Mouse (Mus musculus) frontal cortex, postnatal 10 days (tissue): ENCODE results near the gene Msi2.

ENCODE experiments used
- DNase-seq, 2 experiments: peaks; one replicate each; pipeline ENCODE4 v3.0.0; 2022; ENCODE audit warnings: low spot score in 2 of 2, mixed read lengths in 1 of 2

Gene Msi2

GRCm38 (mm10) chr11:88541666-88542639 lies 176.4 kb downstream of the Msi2 start:
- DNase-seq: no peak

DNA sequence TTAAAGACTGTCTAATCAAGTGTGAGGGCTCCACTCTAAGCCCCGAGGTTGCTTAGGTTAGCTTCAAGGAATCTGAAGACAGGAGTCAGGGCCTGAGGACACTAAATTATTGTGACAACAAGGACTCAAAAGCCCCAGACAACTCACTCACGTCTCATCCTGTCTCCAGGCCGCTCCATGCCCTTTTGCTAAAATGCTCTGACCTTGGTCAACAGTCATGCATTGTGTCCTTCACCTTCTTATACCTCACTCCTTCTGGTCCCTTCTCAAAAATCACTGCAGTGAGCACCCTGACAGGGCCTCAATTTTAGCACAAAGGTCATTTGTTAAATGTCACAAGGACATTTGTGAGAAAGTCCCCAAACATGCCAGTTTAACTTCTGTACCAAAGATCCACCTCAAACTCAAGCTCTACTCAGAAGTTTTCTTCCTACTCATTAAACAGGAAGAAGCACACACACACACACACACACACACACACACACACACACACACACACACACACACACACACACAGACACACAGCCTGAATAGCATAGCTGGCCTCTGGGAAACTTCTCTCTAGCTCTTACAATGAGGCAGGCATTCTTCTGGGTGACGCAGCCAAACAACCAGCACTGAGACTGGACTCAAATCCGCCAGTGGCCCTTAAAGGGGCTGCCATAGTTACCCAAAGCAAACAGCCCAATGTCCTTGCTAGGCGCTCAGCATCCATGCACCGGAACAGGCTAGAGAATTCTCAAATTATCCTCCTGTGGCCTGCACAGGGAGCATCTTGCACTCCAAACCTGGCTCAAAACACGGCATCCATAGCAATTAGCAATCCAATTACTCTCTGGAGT lies 178.5 kb downstream of the Msi2 start:
- DNase-seq: no peak

DNA sequence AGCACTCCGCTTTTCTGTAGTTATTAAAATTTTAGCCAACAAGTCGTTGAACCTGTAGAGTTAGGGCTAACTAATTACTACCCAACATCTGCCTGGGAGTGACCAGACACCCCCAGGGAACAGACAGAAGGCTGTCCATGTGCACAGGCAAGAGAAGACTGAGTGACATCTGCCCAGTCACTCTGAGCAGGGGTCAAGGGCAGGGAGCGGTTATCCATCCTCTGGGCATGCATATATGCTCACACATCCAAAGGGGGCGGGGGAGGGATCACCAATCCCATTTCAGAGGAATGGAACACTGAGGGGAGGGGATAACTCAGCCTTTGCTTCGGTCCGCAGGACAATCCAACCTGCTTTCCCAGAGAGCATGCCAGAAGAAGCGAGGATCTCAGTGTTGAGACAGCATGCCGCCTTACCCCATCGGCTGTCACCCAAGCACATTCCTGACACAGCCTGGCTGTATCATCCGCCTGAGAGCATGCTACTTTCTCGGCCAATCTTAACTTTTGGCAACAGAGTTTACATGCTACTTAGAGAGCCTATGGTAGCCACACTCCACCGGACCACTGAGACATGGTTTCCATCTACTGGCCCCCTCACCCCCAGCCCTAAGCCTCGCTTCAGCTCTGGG lies 179.5 kb downstream of the Msi2 start:
- no peak for DNase-seq

GRCm38 (mm10) chr11:88537344-88537743 lies 181.0 kb downstream of the Msi2 start:
- no peak for DNase-seq

GRCm38 (mm10) chr11:88536861-88537260 lies 181.5 kb downstream of the Msi2 start:
- DNase-seq: no peak

DNA sequence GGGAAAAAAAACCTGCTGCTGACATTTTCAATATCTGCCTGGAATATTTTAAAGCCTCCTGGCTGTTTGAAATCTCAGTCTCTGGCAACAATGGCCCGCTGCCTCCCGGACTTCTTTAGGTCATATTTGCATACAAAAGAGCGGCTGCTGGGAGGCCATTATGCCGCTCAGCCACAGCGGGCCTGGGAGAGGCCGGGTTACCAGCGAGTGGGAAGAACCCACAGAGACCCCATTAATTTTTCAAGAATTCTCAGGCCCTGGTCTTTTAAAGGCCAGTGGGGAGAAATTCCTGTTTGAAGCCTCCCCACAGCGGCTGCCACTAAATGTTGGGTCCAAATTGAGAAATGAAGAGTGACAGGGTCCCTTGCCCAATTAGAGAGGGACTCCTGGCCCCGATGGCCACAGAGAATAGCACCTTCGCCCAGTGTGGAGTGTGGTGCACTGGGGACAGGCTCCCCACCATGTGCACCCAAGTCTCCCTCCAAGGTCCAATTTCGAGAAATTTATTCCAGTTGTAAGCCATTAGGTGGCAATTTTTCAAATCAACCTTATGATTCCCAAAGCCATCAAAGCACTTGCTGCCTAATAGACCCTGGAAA lies 183.9 kb downstream of the Msi2 start:
- DNase-seq: no peak

DNA sequence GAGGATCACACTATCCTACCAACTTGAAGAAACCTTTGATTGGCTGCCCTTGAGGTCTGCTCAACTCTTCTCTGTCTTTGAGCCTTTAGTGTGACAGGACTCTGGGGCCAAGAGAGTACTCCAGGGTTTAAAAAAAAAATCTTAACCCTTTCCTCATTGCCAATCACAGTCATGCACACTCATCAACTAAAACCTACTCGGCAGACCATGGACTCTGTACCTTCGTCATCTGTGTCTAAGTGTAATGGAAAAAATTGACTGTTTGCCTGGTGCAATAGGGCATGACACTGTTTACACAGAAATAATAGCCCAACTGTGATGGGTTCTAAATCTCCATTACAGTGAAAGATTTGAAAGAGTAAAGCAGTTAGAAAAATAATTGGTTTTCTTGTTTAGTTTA lies 186.3 kb downstream of the Msi2 start:
- no peak for DNase-seq

DNA sequence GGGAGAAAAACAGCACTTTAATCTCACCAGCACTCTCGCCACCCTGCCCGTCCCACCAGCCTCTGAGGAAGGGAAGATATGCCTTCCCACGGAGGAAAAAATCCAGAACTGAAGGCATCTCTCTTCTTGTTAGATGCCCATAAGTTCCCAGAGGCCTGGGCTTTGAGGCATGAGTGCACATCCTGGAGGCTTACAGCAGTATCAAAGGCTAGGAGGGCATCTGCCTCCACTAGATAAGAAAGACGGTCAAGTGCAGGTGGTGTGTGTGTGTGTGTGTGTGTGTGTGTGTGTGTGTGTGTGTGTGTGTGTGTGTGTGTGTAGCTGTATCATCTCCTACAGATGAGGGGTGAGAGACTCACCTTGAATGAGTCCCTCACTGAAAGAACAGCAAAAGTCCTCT lies 188.3 kb downstream of the Msi2 start:
- DNase-seq: no peak

DNA sequence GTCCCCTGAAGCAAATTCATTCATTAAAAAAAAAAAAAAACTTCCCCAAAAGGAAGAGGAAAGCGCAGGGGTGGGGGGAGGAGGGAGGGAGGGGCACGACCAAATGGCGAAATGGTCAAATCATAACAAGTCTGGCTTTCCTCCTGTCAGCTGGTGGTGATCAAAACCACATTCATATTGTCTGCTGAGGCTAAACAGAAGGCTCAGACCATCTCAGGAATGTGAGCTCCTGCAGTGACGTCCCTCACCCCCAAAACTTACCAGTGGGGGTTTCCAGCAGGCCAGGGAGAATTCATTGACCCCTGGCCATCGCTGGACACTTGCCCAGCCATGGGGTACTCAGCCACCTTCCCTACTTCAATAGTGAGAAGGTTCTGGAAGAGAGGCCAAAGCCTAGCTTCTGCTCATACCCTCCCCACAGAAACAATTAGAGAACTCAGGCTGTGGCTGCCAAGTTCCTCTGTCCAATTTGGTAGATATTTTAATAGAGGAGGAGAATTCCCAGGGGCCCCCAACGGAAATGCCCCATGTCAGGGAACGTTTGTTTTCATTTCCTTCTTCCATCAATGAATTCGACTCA lies 189.7 kb downstream of the Msi2 start:
- no peak for DNase-seq

- no peak for DNase-seq
Observed at GRCm38 (mm10) chr11:88526711-88527110, 191.6 kb downstream of the Msi2 start.

GRCm38 (mm10) chr11:88524790-88525575 lies 193.3 kb downstream of the Msi2 start:
- peak in 1 of 2 experiments; percentile 21 for DNase-seq

- DNase-seq: no peak
Observed at GRCm38 (mm10) chr11:88524437-88524789, 193.9 kb downstream of the Msi2 start.

GRCm38 (mm10) chr11:88523921-88524320 lies 194.4 kb downstream of the Msi2 start:
- DNase-seq: no peak

GRCm38 (mm10) chr11:88523511-88523910 lies 194.8 kb downstream of the Msi2 start:
- no peak for DNase-seq

- DNase-seq: no peak
Observed at GRCm38 (mm10) chr11:88522114-88522513, 196.2 kb downstream of the Msi2 start.

DNA sequence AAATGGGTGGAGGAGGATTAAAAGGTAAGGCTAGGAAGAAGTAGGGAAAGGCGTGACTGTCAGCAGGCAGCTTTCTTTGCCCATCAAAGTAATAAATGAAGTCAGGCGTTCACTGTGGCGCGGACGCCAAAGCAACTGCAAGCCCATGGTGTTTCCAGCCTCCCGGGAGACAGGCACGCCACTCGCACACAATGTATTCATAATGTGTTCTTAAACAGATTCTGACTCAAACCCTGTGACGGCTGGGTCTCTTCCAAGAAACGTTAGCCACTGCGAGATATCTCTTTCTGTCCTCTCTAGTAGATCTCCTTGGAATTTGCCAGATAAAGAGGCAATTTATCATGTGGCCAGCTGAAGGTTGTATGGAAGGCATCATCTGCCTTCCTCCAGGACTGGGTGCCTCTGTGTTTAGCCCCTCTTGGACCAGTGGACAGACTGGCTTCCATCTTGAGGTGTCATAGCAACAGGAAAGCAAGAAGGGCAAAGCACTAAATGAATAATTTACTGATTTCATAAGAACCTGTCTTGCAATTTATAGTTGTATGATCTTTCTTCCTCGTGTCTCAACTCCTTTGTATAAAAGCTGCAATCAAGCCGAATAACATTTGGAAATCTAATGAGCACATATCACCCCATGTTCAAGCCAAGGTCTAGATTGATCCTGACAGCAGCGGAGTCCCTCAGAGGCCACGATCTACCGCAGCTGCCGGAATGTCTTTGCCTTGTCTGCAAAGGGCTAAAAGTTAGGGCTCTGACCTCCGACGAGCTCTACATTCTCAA lies 197.2 kb downstream of the Msi2 start:
- DNase-seq: peak in 1 of 2 experiments; percentile 21

GRCm38 (mm10) chr11:88518361-88518760 lies 200.0 kb downstream of the Msi2 start:
- DNase-seq: no peak

DNA sequence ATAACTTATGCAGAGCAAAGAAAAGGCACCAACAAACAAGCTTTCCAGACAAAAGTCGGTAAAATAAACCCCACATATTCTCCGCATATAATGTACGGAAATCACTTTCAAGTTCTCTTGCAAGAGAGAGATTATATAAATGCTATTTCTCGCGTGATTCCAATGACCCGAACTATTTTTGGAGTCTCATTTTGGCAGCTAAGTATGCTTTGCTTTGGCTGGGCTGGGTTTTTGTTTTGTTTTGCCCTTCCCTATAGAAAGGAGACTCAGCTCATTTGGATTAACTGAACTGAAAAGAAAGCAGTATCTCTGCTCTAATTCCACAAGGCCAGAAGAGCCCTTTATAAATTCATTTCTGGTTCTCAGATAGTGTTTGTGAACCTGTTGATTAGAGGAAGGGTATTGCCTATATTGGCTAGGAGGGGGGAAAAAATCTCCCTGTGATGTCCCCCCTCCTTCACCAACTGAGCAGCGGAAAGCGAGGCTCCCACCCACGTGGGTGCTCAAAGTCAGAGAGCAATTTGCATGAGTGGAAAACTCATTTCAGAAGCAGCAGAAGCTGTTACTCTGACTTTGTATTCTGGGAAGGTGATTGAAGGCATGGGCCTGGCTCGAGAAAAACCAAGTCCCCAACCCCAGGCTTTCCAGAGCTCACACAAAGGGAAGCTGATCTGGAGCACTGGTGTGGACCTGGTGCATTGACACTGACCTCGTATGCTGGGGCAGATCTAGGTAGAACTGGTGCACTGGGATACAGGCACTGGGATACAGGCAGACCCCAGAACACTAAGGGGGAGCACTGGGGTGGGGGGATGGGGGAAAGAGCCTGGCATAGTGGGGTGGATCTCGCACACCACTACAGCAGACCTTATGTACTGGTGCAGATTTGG lies 201.5 kb downstream of the Msi2 start:
- DNase-seq: no peak
